Mouse (Mus musculus) stomach, embryonic 15.5 days (tissue): ENCODE data around the gene Epsti1. TPM values are rescaled to one million over a fixed set of nuclear protein-coding genes. Genes with fewer than 3 reads are reported as not detected.

ENCODE experiments used
- ATAC-seq: fragments of 200-750 bp; cut with Nextera tagmentation; 2 replicates; pipeline ENCODE4 v1.8.0; 2017; ENCODE audit warnings: low read depth, moderate number of reproducible peaks, moderate TSS enrichment; ENCODE audit not compliant: insufficient read depth, low FRiP score
- H3K27ac ChIP-seq: fragments of 300-500 bp; sonication (generic); 2 replicates; pipeline ENCODE4 v1.5.1; 2015; ENCODE audit warnings: mild to moderate bottlenecking, inconsistent platforms
- H3K27me3 ChIP-seq: fragments of 300-500 bp; sonication (generic); replicated peaks from 2 replicates; pipeline ENCODE4 v1.6.1; 2015; ENCODE audit warnings: inconsistent platforms
- H3K36me3 ChIP-seq: fragments of 300-500 bp; sonication (generic); 2 replicates; pipeline ENCODE4 v1.6.1; 2015; ENCODE audit warnings: inconsistent platforms
- H3K4me1 ChIP-seq: fragments of 300-500 bp; sonication (generic); 2 replicates; pipeline ENCODE4 v1.6.1; 2015; ENCODE audit warnings: inconsistent platforms
- H3K4me2 ChIP-seq: fragments of 300-500 bp; sonication (generic); 2 replicates; pipeline ENCODE4 v1.6.1; 2015; ENCODE audit warnings: mild to moderate bottlenecking, inconsistent platforms
- H3K4me3 ChIP-seq: fragments of 300-500 bp; sonication (generic); replicated peaks from 2 replicates; pipeline ENCODE4 v1.5.1; 2015; ENCODE audit warnings: inconsistent platforms
- H3K9ac ChIP-seq: fragments of 300-500 bp; sonication (generic); 2 replicates; pipeline ENCODE4 v1.6.1; 2015; ENCODE audit warnings: inconsistent platforms
- H3K9me3 ChIP-seq: fragments of 300-500 bp; sonication (generic); 2 replicates; pipeline ENCODE4 v1.6.1; 2016; ENCODE audit warnings: inconsistent platforms
- WGBS: fragments of 180-500 bp; shearing (Covaris S2); methylation state at CpG from one replicate; pipeline ENCODE4 v1.1.7; 2015; 5-methylcytosine and 5-hydroxymethylcytosine counted together
- polyA plus RNA-seq: library from polyadenylated mRNA; unstranded; fragments of >200 nt; fragmentation: Nextera tagmentation; extraction: Ambion mirVana; gene quantifications from 2 replicates; pipeline ENCODE4 v1.2.1, GENCODE M21; 2015

Epsti1 gene
- polyA plus RNA-seq, 1 experiment from 2014 or later: 2.6 TPM

GRCm38 (mm10) chr14:77926718-77927117, 22.7 kb downstream of the Epsti1 start:
- no peak overlapping the region for H3K4me2 ChIP-seq
- H3K9ac ChIP-seq: no peak overlapping the region
- no peak for ATAC-seq
- no peaks in the 10 kb centered on the region for H3K9me3 ChIP-seq
- H3K4me3 ChIP-seq: no peak overlapping the region
- 54% methylated on average over 3 of the region's 3 CpGs for WGBS
- no peaks in the 10 kb centered on the region for H3K36me3 ChIP-seq
- H3K27ac ChIP-seq: no peak overlapping the region
- H3K27me3 ChIP-seq: no peaks in the 10 kb centered on the region
- no peaks in the 10 kb centered on the region for H3K4me1 ChIP-seq

GRCm38 (mm10) chr14:77928021-77928420, 24.0 kb downstream of the Epsti1 start:
- WGBS: 42% methylated on average over 6 of the region's 6 CpGs
- Histone ChIP-seq H3K9me3 (no peaks in the 10 kb centered on the region), H3K27me3 (no peaks in the 10 kb centered on the region), H3K4me1 (no peaks in the 10 kb centered on the region), H3K9ac (no peak overlapping the region), H3K36me3 (no peaks in the 10 kb centered on the region), H3K4me3 (no peak overlapping the region), H3K4me2 (no peak overlapping the region), H3K27ac (no peak overlapping the region)
- no peak for ATAC-seq

- Histone ChIP-seq H3K27ac (no peak overlapping the region), H3K4me1 (no peaks in the 10 kb centered on the region), H3K4me2 (no peak overlapping the region), H3K9ac (no peak overlapping the region), H3K4me3 (no peak overlapping the region), H3K9me3 (no peaks in the 10 kb centered on the region), H3K27me3 (no peaks in the 10 kb centered on the region), H3K36me3 (no peaks in the 10 kb centered on the region)
- WGBS: 80% methylated on average over 5 of the region's 5 CpGs
- ATAC-seq: no peak
Observed at GRCm38 (mm10) chr14:77928653-77929052, 24.6 kb downstream of the Epsti1 start.

GRCm38 (mm10) chr14:77929139-77929678, 25.2 kb downstream of the Epsti1 start:
- Histone ChIP-seq H3K9me3 (no peaks in the 10 kb centered on the region), H3K9ac (no peak overlapping the region), H3K4me1 (no peaks in the 10 kb centered on the region), H3K36me3 (no peaks in the 10 kb centered on the region), H3K4me2 (no peak overlapping the region), H3K4me3 (no peak overlapping the region), H3K27me3 (no peaks in the 10 kb centered on the region), H3K27ac (no peak overlapping the region)
- 48% methylated on average over 2 of the region's 2 CpGs for WGBS
- no peak for ATAC-seq

- Histone ChIP-seq H3K36me3 (no peaks in the 10 kb centered on the region), H3K4me2 (no peak overlapping the region), H3K4me1 (no peaks in the 10 kb centered on the region), H3K27me3 (no peaks in the 10 kb centered on the region), H3K27ac (peak overlapping the region; percentile 48; the same call in 1 of the 2 replicates), H3K9me3 (no peaks in the 10 kb centered on the region), H3K9ac (no peak overlapping the region), H3K4me3 (no peak overlapping the region)
- ATAC-seq: peak; percentile 31; the same call in 1 of the 2 replicates
- WGBS: 23% methylated on average over 12 of the region's 12 CpGs
Observed at GRCm38 (mm10) chr14:77932150-77933047, 28.4 kb downstream of the Epsti1 start.

- no peak overlapping the region for H3K27ac ChIP-seq
- no peaks in the 10 kb centered on the region for H3K36me3 ChIP-seq
- no peaks in the 10 kb centered on the region for H3K9me3 ChIP-seq
- no peak overlapping the region for H3K4me2 ChIP-seq
- no peak overlapping the region for H3K9ac ChIP-seq
- H3K4me1 ChIP-seq: no peaks in the 10 kb centered on the region
- no peak overlapping the region for H3K4me3 ChIP-seq
- ATAC-seq: no peak
- WGBS: 55% methylated on average over 5 of the region's 5 CpGs
- no peaks in the 10 kb centered on the region for H3K27me3 ChIP-seq
Observed at GRCm38 (mm10) chr14:77933243-77933642, 29.2 kb downstream of the Epsti1 start.

- H3K9ac ChIP-seq: no peak overlapping the region
- H3K36me3 ChIP-seq: no peaks in the 10 kb centered on the region
- WGBS: 76% methylated on average over 3 of the region's 3 CpGs
- H3K27ac ChIP-seq: no peak overlapping the region
- H3K4me3 ChIP-seq: no peak overlapping the region
- H3K4me2 ChIP-seq: no peak overlapping the region
- no peaks in the 10 kb centered on the region for H3K4me1 ChIP-seq
- no peak for ATAC-seq
- no peaks in the 10 kb centered on the region for H3K9me3 ChIP-seq
- no peaks in the 10 kb centered on the region for H3K27me3 ChIP-seq
Observed at GRCm38 (mm10) chr14:77934431-77934830, 30.4 kb downstream of the Epsti1 start.

- Histone ChIP-seq H3K36me3 (no peaks in the 10 kb centered on the region), H3K4me3 (no peak overlapping the region), H3K9me3 (no peaks in the 10 kb centered on the region), H3K27me3 (no peaks in the 10 kb centered on the region), H3K27ac (no peak overlapping the region), H3K4me1 (no peaks in the 10 kb centered on the region), H3K4me2 (no peak overlapping the region), H3K9ac (no peak overlapping the region)
- ATAC-seq: no peak
- 100% methylated on average over 1 of the region's 1 CpGs for WGBS
Observed at GRCm38 (mm10) chr14:77941105-77941504, 37.1 kb downstream of the Epsti1 start.

GRCm38 (mm10) chr14:77942235-77942634, 38.2 kb downstream of the Epsti1 start:
- Histone ChIP-seq H3K9me3 (no peaks in the 10 kb centered on the region), H3K4me3 (no peak overlapping the region), H3K4me2 (no peak overlapping the region), H3K4me1 (no peaks in the 10 kb centered on the region), H3K27ac (no peak overlapping the region), H3K9ac (no peak overlapping the region), H3K36me3 (no peaks in the 10 kb centered on the region), H3K27me3 (no peaks in the 10 kb centered on the region)
- no peak for ATAC-seq
- WGBS: 57% methylated on average over 9 of the region's 9 CpGs

- no peaks in the 10 kb centered on the region for H3K27me3 ChIP-seq
- H3K4me3 ChIP-seq: no peak overlapping the region
- no peaks in the 10 kb centered on the region for H3K4me1 ChIP-seq
- H3K9ac ChIP-seq: no peak overlapping the region
- 82% methylated on average over 15 of the region's 15 CpGs for WGBS
- ATAC-seq: no peak
- no peak overlapping the region for H3K27ac ChIP-seq
- H3K36me3 ChIP-seq: no peaks in the 10 kb centered on the region
- no peaks in the 10 kb centered on the region for H3K9me3 ChIP-seq
- H3K4me2 ChIP-seq: no peak overlapping the region
Observed at GRCm38 (mm10) chr14:77942793-77943558, 38.9 kb downstream of the Epsti1 start.

- no peaks in the 10 kb centered on the region for H3K9me3 ChIP-seq
- H3K4me2 ChIP-seq: no peak overlapping the region
- 76% methylated on average over 6 of the region's 6 CpGs for WGBS
- H3K27ac ChIP-seq: no peak overlapping the region
- no peaks in the 10 kb centered on the region for H3K36me3 ChIP-seq
- H3K9ac ChIP-seq: no peak overlapping the region
- no peaks in the 10 kb centered on the region for H3K4me1 ChIP-seq
- ATAC-seq: no peak
- no peak overlapping the region for H3K4me3 ChIP-seq
- no peaks in the 10 kb centered on the region for H3K27me3 ChIP-seq
Observed at GRCm38 (mm10) chr14:77961741-77962140, 57.7 kb downstream of the Epsti1 start.

GRCm38 (mm10) chr14:77963525-77963924, 59.5 kb downstream of the Epsti1 start:
- Histone ChIP-seq H3K27ac (no peak overlapping the region), H3K9ac (no peak overlapping the region), H3K4me3 (no peak overlapping the region), H3K4me1 (no peaks in the 10 kb centered on the region), H3K27me3 (no peaks in the 10 kb centered on the region), H3K9me3 (no peaks in the 10 kb centered on the region), H3K4me2 (no peak overlapping the region), H3K36me3 (no peaks in the 10 kb centered on the region)
- no peak for ATAC-seq
- 42% methylated on average over 7 of the region's 7 CpGs for WGBS
